Comparison of ENCODE assay signal across 9 mouse cellular contexts in the genomic region with DNA sequence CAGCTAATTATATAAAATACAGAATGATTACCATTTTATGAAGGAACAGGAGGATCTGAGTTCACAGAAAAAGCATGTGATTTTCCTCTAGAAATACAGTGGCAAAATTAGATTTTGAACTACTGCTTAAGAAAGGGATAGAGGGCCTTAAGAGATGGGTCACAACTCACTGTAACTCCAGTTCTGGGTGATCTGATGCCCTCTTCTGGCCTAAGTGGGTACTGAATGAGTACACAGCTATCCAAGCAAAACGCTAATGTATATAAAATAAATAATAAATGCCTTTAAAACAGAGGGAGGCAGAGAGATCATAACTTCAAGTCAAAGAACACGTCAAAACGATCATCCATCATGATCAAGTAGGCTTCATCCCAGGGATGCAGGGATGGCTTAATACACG.
DNase-seq lines count a peak whose midpoint lies in the region; ATAC-seq and TF ChIP-seq lines count a peak whose summit lies in the region.
"Had no signal": no experiment of that assay in that cellular context is flagged by ENCODE, and none has a peak within 500 bp of the region (broad histone marks: within the 10 kb centered on the region; RNA-seq: fewer than 3 reads in every experiment).

No protein-coding gene starts in this region.

- no peak for ATAC-seq in kidney, embryonic 14.5 days (ENCODE audit: low FRiP score, low TSS enrichment)

- no peaks in the 10 kb centered on the region for H3K36me3 ChIP-seq in kidney, embryonic 14.5 days (ENCODE audit: control insufficient read depth, insufficient read depth, low read length)
- H3K36me3 ChIP-seq in E14TG2a.4 (ENCODE audit: insufficient read depth, low read length), result no peaks in the 10 kb centered on the region
- H3K36me3 ChIP-seq: embryonic facial prominence, embryonic 13.5 days; neural tube, embryonic 13.5 days had no signal

- H3K9me3 ChIP-seq in kidney, embryonic 14.5 days (ENCODE audit: control insufficient read depth, low read length), result no peaks in the 10 kb centered on the region
- no peaks in the 10 kb centered on the region for H3K9me3 ChIP-seq in E14TG2a.4 (ENCODE audit: low read length)
- H3K9me3 ChIP-seq: embryonic facial prominence, embryonic 13.5 days; neural tube, embryonic 13.5 days had no signal

- no peak overlapping the region for H3K4me2 ChIP-seq in kidney, embryonic 14.5 days (replicated peaks; ENCODE audit: low read depth, low read length)
- H3K4me2 ChIP-seq: embryonic facial prominence, embryonic 13.5 days; neural tube, embryonic 13.5 days had no signal

- no peak overlapping the region for H3K9ac ChIP-seq in kidney, embryonic 14.5 days (ENCODE audit: low read depth, low read length)
- H3K9ac ChIP-seq: embryonic facial prominence, embryonic 13.5 days; neural tube, embryonic 13.5 days had no signal

- no peaks in the 10 kb centered on the region for H3K4me1 ChIP-seq in kidney, embryonic 14.5 days (ENCODE audit: control insufficient read depth, insufficient read depth, low read length)
- H3K4me1 ChIP-seq in E14TG2a.4 (replicated peaks; ENCODE audit: low read depth, low read length), result no peaks in the 10 kb centered on the region
- H3K4me1 ChIP-seq: embryonic facial prominence, embryonic 13.5 days; neural tube, embryonic 13.5 days had no signal

- TF ChIP-seq CTCF in E14TG2a.4 (conservative IDR thresholded peaks at IDR 0.05; ENCODE audit: low read length), result peak; percentile 69

- no peak overlapping the region for H3K27ac ChIP-seq in kidney, embryonic 14.5 days (ENCODE audit: low read depth, low read length)
- H3K27ac ChIP-seq: embryonic facial prominence, embryonic 13.5 days; neural tube, embryonic 13.5 days had no signal

- no peak overlapping the region for H3K4me3 ChIP-seq in kidney, embryonic 14.5 days (ENCODE audit: low read length)
- H3K4me3 ChIP-seq in E14TG2a.4 (replicated peaks; ENCODE audit: low read length), result no peak overlapping the region
- H3K4me3 ChIP-seq: embryonic facial prominence, embryonic 13.5 days; neural tube, embryonic 13.5 days had no signal

- DNase-seq in kidney, adult 18-20 months, result peak; percentile 5
- DNase-seq in R1 (ENCODE audit: low read depth, low spot score), result peak; percentile 35
- peak; percentile 26 for DNase-seq in kidney, postnatal 14 days
- peak; percentile 54 for DNase-seq in naive thymus-derived CD4-positive, alpha-beta T cell, adult 2 months (ENCODE audit: low read depth)
- DNase-seq in yolk sac, embryonic 10.5 days (ENCODE audit: low spot score), result no peak

- no peaks in the 10 kb centered on the region for H3K27me3 ChIP-seq in kidney, embryonic 14.5 days (ENCODE audit: control insufficient read depth, insufficient read depth, low read length)
- no peaks in the 10 kb centered on the region for H3K27me3 ChIP-seq in E14TG2a.4 (ENCODE audit: insufficient read depth, low read length)
- H3K27me3 ChIP-seq: embryonic facial prominence, embryonic 13.5 days; neural tube, embryonic 13.5 days had no signal

- 45% methylated on average over 4 of the region's 4 CpGs for whole genome bisulfite sequencing in kidney, embryonic 14.5 days
